Mouse (Mus musculus) 416B (cell line): Measurements from ENCODE around the gene Fads1.

Experiments used
- DNase-seq: peaks from one replicate; pipeline ENCODE4 v3.0.0; 2011; ENCODE audit warnings: low read depth

Fads1 gene

GRCm38 (mm10) chr19:10210885-10211284 lies 28.2 kb downstream of the Fads1 start:
- peak; percentile 14 for DNase-seq

DNA sequence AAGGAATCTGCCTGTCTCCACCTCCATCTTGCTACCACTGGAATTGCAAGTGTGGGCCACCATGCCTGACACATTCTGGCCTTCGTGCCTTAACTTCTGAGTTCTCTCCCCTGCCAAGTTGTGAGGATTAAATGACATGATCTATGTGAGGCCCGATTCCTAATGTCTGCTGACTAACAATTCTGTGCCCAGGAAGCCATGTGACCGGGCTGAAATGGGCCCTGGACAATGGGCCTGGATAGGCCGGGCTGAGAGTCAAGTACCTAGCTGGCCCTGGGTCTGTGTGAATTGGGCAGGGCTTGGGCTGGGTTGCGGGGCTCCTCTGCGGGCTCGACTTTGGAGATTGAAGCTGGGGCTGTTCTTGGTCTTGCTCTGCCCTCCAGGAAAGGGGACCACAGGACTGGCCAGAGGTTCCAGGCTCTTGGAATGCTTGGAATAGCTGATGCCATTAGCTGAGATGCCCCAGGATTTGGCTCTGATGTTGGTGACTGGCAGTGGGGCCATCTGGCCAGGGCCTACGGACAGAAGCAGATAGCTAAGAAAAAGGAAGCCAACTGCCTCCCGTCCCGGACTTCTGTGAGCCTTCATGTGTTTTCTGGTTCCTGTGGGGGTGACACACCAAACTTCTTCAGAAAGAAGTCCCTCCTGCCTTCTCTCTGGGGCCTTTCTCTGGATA lies 31.2 kb downstream of the Fads1 start:
- no peak for DNase-seq

DNA sequence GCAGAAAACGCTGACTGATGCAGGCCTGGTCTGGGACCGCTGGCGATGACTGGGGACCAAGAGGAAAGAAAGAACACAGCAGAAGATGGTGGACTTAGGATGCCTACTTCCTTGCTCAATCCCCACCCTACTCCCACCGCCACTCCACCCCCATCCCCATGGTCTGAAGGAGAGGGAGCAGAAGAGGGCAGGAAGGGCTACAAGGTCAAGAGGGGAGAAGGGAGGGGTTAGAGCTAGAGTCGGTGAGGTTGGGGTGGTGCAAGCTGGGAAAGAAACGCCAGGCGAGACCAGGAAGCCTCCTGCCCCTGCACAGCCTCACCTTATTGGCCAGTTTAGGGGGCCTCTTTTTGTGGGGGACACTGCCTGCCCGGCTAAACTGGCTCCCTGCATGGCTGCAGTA lies 33.4 kb downstream of the Fads1 start:
- no peak for DNase-seq

DNA sequence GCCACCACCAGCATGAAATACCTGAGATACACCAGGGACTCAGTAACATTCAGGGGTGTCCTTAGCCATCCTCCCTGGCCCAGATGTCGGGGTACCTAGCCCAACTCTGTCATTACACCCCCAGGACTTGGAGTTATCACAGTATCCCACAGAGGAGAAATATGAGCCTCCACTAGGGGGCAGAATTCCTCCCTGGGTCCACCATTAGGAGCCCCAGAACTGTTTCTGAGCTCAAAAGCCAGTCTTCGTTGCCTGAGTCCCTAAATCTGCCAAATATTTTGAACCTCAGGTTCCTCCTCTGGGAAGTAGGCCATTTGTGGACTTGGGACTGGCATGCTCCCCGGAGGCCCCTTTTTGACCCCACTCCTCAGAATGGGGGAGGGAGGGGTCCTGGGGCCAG lies 36.4 kb downstream of the Fads1 start:
- peak; percentile 51 for DNase-seq

DNA sequence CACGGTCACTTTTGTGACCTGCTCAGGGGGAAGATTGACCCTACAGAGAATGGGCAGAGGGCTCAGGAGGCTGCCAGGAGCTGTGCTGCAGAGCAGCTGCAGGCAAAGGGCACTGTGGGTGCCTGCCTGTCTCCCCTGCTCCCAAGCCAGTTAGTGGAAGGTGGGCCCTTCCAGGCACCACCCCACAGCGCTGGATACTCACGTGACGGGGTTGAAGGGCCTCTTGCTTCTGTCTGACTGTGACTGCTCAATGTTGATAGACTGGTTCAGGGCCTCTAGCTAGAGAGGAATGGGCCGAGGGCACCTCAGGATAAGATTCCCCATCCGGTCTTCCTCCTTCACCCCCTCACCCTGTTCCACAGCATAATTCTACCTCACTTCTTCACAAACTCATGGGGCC lies 36.9 kb downstream of the Fads1 start:
- DNase-seq, result no peak

GRCm38 (mm10) chr19:10221585-10221984 lies 38.9 kb downstream of the Fads1 start:
- no peak for DNase-seq

- DNase-seq, result peak; percentile 20
Measured at GRCm38 (mm10) chr19:10222656-10223055, 40.0 kb downstream of the Fads1 start.

DNA sequence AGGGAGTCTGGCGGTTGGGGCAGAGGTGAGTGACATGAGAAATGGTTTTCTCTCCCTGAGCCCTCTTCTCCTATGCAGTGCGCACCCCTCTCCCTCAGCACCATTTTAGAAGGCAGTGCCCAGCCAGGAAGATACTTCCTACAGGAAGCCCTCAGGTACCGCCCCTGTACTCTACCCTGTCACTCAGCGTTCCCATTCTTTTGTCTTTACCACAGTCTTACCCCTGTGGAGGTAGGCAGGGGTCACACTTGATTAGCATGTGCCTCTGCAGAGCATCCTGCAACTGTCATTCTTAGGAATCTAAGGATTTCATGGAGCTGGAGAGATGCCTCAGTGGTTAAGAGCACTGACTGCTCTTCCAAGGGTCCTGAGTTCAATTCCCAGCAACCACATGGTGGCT lies 40.9 kb downstream of the Fads1 start:
- DNase-seq, result no peak

- DNase-seq, result no peak
Measured at GRCm38 (mm10) chr19:10224637-10225453, 42.2 kb downstream of the Fads1 start.

GRCm38 (mm10) chr19:10225767-10226166 lies 43.1 kb downstream of the Fads1 start:
- DNase-seq, result no peak

DNA sequence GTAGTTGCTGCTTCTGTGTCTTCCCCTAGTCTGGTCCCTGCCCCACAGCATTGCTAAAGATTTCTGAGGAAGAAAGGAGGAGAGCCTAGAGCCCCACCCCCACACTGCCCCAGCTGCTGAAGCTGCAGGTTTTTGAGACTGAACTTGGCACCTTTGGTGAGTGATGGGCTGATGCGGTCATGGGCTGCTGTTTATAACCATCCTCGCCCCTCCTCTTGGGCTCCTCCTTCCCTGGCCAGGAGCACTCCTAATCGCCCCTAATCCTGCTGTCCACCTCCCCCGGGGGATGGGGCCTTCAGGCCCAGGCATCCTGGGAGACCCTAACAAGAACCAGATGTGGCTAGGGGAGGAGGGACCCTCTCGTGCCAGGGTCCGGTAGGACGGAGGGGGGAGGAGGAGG lies 48.3 kb downstream of the Fads1 start:
- no peak for DNase-seq

- no peak for DNase-seq
Measured at GRCm38 (mm10) chr19:10231871-10232270, 49.2 kb downstream of the Fads1 start.

- DNase-seq, result no peak
Measured at GRCm38 (mm10) chr19:10232327-10233017, 49.8 kb downstream of the Fads1 start.

DNA sequence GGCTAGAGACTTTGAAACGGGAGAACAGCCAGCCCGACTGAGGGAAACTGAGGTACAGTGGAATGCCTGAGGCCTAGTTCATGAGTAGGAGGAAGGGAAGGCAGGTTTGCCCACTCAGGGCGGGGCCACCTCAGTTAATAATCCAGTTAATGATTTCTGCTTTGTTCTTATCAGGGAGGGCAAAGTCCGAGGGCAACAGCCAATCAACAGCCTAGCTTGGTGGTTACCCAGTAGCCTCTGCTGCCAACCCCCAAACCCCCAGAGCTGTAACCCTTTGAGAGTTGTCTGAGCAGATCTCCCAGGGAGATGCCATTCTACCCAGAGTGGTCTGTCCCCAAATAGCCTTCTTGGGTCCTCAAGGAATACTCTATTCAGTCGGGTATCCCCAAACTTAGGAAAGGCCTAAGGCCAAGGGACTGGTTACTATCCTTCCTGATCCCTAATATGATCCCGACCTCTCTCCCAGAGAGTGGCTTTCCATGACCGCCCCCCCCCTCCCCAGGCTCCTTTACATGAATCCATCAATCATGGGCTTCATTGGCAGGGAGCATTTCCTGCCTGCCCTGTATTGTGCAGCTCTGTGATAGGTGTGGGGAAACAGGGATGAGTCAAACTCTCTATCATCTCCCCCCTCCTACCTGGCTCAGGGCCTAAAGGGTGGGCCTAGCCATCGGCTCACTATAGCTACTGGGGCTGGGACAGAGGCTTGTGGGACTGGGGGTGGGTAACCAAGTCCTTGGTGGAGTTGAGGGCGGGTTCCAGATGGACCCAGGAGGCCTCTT lies 53.3 kb downstream of the Fads1 start:
- no peak for DNase-seq

DNA sequence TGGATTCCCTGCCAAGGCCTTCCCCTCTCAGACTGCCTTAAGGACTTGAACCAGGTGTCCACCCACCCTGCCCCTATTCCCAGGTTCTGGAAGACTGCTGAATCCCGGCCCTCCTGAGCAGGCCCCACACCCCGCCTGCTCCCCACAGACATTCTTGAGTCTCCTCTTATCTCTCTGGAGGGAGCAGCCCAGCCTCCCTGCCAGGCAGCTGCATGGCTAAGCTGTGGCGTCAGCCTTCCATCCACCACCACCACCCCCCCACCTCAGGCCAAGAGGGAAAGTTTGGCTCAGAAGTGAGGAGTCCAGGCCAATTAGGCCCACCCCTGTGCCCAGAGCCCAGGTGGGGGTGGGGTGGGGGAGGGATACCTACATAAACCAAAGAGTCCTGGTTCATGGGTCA lies 55.8 kb downstream of the Fads1 start:
- no peak for DNase-seq

DNA sequence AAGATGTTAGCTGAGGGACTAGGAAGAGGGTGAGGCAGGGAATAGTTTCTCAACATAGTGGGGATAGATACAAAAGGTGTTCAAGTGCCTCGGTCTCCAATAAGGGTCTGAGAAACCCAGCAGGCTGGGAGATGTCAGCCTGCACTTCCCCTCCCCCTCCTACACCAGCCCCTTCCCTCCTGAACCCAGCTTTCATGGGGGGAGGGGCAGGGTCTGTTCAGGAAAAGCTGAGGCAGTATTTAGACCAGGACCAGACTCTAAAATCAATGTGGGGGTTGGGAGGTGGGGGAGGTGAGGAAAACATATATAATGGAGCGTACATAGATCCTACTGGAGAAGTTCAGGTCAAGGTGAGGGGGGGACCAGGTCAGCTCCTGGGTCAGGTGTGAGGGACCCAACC lies 56.7 kb downstream of the Fads1 start:
- DNase-seq, result no peak

DNA sequence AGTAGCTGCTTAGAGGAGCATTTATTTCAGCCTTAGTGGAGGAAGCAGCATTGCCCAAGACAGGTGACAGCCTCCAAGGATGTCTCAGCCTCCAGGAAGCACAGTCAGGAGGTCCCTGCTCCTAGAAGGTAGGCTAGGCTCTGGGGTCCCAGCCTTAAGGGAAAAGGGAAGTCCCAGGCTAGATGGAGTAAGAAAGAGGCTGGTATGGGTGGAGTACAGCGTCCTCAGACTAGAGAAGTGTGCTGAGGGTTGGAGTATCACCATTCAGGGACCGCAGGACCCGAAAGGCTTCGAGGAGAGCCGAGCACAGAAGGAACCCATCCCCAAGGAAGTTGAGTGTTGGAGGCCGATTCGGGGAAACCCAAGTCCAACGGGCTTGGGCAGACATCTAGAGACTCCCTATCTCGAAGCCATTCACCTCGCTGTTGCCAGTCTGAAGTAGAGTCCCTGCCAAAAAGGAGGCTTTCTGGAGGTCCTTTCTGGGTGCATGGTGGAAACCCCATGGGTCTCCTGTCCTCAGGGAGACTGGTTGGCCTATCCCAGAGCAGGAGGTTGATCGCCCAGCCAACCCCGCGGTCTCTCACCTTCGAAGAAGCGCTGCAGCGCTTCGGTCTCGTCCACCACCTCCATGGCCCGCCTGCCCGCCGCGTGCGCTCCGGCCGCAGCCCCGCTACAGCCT lies 57.4 kb downstream of the Fads1 start:
- no peak for DNase-seq

GRCm38 (mm10) chr19:10240654-10241305 lies 58.1 kb downstream of the Fads1 start, which contains the start of gene Myrf:
Gene Myrf, minus strand, starts transcription at chr19:10240748.
- DNase-seq, result no peak

DNA sequence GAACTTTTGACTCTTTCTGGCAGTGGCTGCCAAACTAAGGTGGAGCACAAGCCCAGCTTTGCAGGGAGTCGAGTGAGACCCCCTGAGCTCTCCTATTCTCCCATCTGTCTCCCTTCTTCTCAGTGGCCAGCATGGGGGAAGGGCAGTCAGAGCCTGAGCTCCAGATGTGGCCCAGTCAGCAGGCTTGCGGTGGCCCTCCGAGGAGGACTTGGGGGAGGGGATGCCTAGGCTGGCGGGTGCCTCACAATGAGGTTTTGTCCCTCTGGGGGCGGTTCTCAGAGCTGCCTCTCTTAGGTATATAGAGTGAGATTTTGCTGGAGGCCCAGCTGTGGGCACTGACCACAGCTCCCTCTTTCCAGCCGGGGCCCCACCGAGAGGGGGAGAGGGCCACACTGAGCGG lies 60.2 kb downstream of the Fads1 start:
- no peak for DNase-seq

GRCm38 (mm10) chr19:10244183-10244582 lies 61.5 kb downstream of the Fads1 start:
- peak; percentile 58 for DNase-seq
